Mouse (Mus musculus): ENCODE measurements around the gene Nagk. TPM values are rescaled to one million over a fixed set of nuclear protein-coding genes. Genes with fewer than 3 reads are reported as not detected.
"Not testable (repeated sequence)": the region's sequence is repeated elsewhere in the genome, so short reads cannot be mapped to it uniquely, and the experiment has no call there.

Nagk gene
- polyA plus RNA-seq, 1 experiment from 2014 or later, result 90.4 TPM

DNA sequence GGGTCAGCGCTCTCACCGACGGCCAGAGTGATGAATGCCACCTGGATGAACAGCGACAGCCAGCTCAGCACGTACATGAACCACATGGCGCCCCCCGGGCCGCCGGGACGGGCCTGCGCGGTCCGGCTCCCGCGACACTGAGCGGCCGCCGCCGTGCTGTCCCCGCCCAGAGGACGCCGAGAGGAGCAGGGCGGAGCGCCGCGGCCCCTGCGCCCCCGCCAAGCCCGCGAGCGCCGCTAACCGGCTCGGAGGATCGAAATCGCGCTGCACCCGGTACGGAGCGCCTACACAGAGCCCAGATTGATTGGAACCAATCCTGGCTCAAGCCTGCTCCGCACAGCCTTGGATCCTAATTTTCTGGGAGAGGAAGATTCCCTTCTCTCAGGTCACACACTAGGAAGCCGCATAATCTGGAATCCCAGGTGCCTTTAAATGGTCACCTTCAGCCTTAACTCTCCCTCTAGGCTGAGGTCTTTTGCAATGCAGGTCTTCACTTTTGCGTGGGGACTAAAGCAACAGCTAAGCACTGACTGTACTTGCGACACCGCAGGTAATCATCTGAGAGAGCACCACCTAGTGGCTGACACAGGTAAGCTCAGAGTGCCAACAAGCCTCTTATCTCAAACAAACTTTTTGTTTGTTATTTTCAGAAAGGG lies 19.0 kb upstream of the Nagk start, which contains the start of gene Tex261:
Gene Tex261 (minus strand): TSS at position 176 of the 656 bp plus-strand sequence.
- H3K27me3 ChIP-seq (replicated peaks), result no peaks in the 10 kb centered on the region
- peaks cover 11% of the 10 kb centered on the region for H3K4me1 ChIP-seq (replicated peaks)
- no peaks in the 10 kb centered on the region for H3K9me3 ChIP-seq
- H3K27ac ChIP-seq, result peak within 1 kb of the TSS; percentile 92
- H3K4me2 ChIP-seq (replicated peaks), result peak within 1 kb of the TSS; percentile 82
- ATAC-seq, result peak; percentile 95
- peak within 1 kb of the TSS; percentile 93 for H3K4me3 ChIP-seq (replicated peaks)
- peak within 1 kb of the TSS; percentile 98 for H3K9ac ChIP-seq
- peaks cover 6% of the 10 kb centered on the region; the same call in 1 of the 2 replicates for H3K36me3 ChIP-seq
- WGBS, result under 1% methylated on average over 45 of the region's 45 CpGs

DNA sequence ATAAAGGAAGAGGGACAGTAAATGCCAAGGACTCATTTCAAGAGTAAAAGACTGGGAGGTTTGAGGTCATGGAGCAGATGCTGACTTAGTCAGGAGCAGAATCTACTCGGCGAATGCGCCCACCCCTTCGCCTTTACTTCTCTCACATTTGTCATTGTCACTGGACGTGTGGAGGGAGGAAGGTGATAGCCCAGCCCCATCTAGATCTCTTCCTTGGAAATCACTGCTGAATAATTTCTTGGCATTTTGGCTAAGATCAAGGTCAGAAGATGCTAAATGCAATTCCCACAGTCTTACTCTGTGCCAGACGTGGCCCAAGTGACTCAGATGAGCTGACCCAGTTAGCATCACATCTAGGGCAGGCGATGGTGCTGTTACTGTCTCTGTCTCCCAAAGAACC lies 16.5 kb upstream of the Nagk start:
- Histone ChIP-seq H3K9ac (no peak overlapping the region), H3K36me3 (0 out of 2 replicates have a peak, but pooled peaks cover 2% of the 10 kb centered on the region), H3K4me3 (replicated peaks) (no peak overlapping the region), H3K4me2 (replicated peaks) (no peak overlapping the region), H3K4me1 (replicated peaks) (peaks cover 11% of the 10 kb centered on the region), H3K27me3 (replicated peaks) (no peaks in the 10 kb centered on the region), H3K27ac (no peak overlapping the region), H3K9me3 (no peaks in the 10 kb centered on the region)
- WGBS, result 86% methylated on average over 7 of the region's 7 CpGs
- no peak for ATAC-seq

GRCm38 (mm10) chr6:83779026-83779425 lies 15.8 kb upstream of the Nagk start:
- 11% methylated on average over 5 of the region's 5 CpGs for WGBS
- H3K4me1 ChIP-seq (replicated peaks), result peaks cover 9% of the 10 kb centered on the region
- no peak for ATAC-seq
- H3K36me3 ChIP-seq, result no peaks in the 10 kb centered on the region
- no peak overlapping the region for H3K4me2 ChIP-seq (replicated peaks)
- H3K9ac ChIP-seq, result no peak overlapping the region
- no peak overlapping the region for H3K4me3 ChIP-seq (replicated peaks)
- no peak overlapping the region for H3K27ac ChIP-seq
- no peaks in the 10 kb centered on the region for H3K9me3 ChIP-seq
- no peaks in the 10 kb centered on the region for H3K27me3 ChIP-seq (replicated peaks)

- H3K4me1 ChIP-seq (replicated peaks), result no peaks in the 10 kb centered on the region
- no peaks in the 10 kb centered on the region for H3K9me3 ChIP-seq
- 73% methylated on average over 3 of the region's 3 CpGs for WGBS
- no peaks in the 10 kb centered on the region for H3K27me3 ChIP-seq (replicated peaks)
- H3K4me3 ChIP-seq (replicated peaks), result no peak overlapping the region
- H3K4me2 ChIP-seq (replicated peaks), result no peak overlapping the region
- no peaks in the 10 kb centered on the region for H3K36me3 ChIP-seq
- H3K27ac ChIP-seq, result no peak overlapping the region
- ATAC-seq, result no peak
- H3K9ac ChIP-seq, result no peak overlapping the region
These were observed 8.4 kb upstream of the Nagk start for GRCm38 (mm10) chr6:83786426-83786825.

- Histone ChIP-seq H3K36me3 (no peaks in the 10 kb centered on the region), H3K9me3 (no peaks in the 10 kb centered on the region), H3K27ac (no peak overlapping the region), H3K4me3 (replicated peaks) (no peak overlapping the region), H3K4me1 (replicated peaks) (no peaks in the 10 kb centered on the region), H3K27me3 (replicated peaks) (no peaks in the 10 kb centered on the region), H3K9ac (no peak overlapping the region), H3K4me2 (replicated peaks) (no peak overlapping the region)
- no peak for ATAC-seq
- WGBS, result 78% methylated on average over 7 of the region's 7 CpGs
These were observed 6.2 kb upstream of the Nagk start for GRCm38 (mm10) chr6:83788554-83788953.

GRCm38 (mm10) chr6:83790533-83790932 lies 4.2 kb upstream of the Nagk start:
- H3K4me1 ChIP-seq (replicated peaks); H3K36me3 ChIP-seq; H3K9me3 ChIP-seq; H3K27me3 ChIP-seq (replicated peaks); ATAC-seq; H3K9ac ChIP-seq; H3K4me2 ChIP-seq (replicated peaks); H3K27ac ChIP-seq; H3K4me3 ChIP-seq (replicated peaks): not testable (repeated sequence)
- 79% methylated on average over 5 of the region's 5 CpGs for WGBS

DNA sequence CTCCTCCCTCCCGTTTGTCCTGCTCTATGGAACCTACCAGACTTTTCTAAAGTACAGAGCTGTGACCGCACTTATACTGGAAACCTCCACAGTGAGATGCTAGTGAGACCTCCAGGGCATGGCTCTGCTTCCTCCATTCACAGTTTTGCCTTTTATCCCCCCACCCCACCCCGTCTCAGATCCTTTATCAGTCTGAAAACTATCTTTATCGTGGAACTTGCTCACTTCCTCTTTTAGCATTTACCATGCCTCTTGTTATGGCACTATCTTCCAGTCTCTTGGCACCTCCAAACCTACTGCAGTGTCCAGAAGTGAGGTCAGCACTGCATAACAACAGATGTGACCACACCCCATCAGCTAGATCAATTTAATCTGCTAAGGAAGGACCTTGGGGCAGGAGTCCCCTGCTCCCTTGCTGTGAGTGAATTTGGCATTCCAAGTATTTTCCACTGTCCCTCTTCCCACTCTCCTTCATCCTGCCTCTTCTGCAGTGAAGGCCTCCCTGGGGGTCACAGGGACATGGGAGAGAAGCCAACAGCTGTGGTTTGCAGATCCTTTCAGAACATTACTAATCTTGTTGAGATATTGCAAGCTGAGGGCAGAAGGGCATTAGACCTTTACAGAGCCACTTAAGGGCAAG lies 3.4 kb upstream of the Nagk start:
- ATAC-seq, result no peak
- Histone ChIP-seq H3K9ac (no peak overlapping the region), H3K27ac (no peak overlapping the region), H3K9me3 (no peaks in the 10 kb centered on the region), H3K4me1 (replicated peaks) (peaks cover 4% of the 10 kb centered on the region), H3K36me3 (no peaks in the 10 kb centered on the region), H3K4me3 (replicated peaks) (no peak overlapping the region), H3K27me3 (replicated peaks) (no peaks in the 10 kb centered on the region), H3K4me2 (replicated peaks) (no peak overlapping the region)
- WGBS, result 55% methylated on average over 4 of the region's 4 CpGs

- Histone ChIP-seq H3K9me3 (no peaks in the 10 kb centered on the region), H3K4me3 (replicated peaks) (peak overlapping the region; percentile 82), H3K4me1 (replicated peaks) (peaks cover 9% of the 10 kb centered on the region), H3K9ac (peak overlapping the region; percentile 83), H3K27me3 (replicated peaks) (no peaks in the 10 kb centered on the region), H3K27ac (peak overlapping the region; percentile 97), H3K36me3 (peaks cover 5% of the 10 kb centered on the region), H3K4me2 (replicated peaks) (peak overlapping the region; percentile 92)
- WGBS, result 5% methylated on average over 13 of the region's 13 CpGs
- ATAC-seq, result peak; percentile 59
These were observed 714 bp downstream of the Nagk start for GRCm38 (mm10) chr6:83795492-83795900.

- Histone ChIP-seq H3K27me3 (replicated peaks) (no peaks in the 10 kb centered on the region), H3K27ac (no peak overlapping the region), H3K9ac (no peak overlapping the region), H3K4me1 (replicated peaks) (peaks cover 9% of the 10 kb centered on the region), H3K4me3 (replicated peaks) (no peak overlapping the region), H3K4me2 (replicated peaks) (peak overlapping the region; percentile 14; the same call in 1 of the 2 replicates), H3K9me3 (no peaks in the 10 kb centered on the region), H3K36me3 (peaks cover 14% of the 10 kb centered on the region)
- no peak for ATAC-seq
- 50% methylated on average over 3 of the region's 3 CpGs for WGBS
These were observed 1.9 kb downstream of the Nagk start for GRCm38 (mm10) chr6:83796686-83797085.

DNA sequence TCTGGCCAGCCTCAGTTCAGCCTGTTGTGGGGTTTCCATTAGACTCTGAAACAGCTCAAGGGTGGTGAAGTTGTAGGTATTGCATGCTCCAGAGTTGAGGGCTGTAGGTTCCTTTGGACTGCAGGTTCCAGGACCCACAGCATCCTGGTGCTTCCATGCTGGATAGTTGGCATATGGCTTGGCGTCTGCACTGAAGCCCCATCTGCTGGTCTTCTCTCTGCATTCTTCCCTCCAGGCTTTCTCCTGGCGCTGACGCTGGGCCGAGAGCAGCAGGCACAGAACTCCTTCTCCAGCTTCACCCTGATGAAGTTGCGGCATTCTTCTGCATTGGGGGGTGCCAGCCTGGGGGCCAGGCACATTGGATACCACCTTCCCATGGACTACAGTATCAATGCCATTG lies 7.3 kb downstream of the Nagk start:
- no peaks in the 10 kb centered on the region for H3K9me3 ChIP-seq
- peaks cover 14% of the 10 kb centered on the region for H3K36me3 ChIP-seq
- H3K9ac ChIP-seq, result no peak overlapping the region
- H3K4me2 ChIP-seq (replicated peaks), result no peak overlapping the region
- no peak overlapping the region for H3K4me3 ChIP-seq (replicated peaks)
- no peak overlapping the region for H3K27ac ChIP-seq
- 0 out of 2 replicates have a peak, but pooled peaks cover 1% of the 10 kb centered on the region for H3K4me1 ChIP-seq (replicated peaks)
- WGBS, result 92% methylated on average over 5 of the region's 5 CpGs
- ATAC-seq, result no peak
- no peaks in the 10 kb centered on the region for H3K27me3 ChIP-seq (replicated peaks)

DNA sequence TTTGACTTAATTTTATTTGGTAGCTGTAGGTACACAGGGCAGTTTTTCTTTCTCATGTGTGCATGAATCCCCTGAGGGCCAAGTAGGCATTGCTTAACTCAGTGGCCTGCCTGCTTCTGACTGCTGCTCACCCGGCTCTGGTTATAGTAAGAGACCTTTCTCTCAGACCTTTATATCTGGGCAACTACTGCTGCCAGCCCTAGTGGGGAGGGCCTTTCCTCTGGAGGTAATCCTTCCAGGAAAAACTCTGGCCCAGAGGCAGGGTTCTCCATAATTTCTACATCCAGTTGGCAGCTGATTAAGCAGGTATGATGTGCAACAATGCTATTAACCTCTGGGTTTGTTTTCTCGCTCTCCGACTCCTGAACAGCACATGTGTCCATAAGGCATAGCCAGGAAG lies 8.1 kb downstream of the Nagk start:
- Histone ChIP-seq H3K27ac (no peak overlapping the region), H3K4me2 (replicated peaks) (no peak overlapping the region), H3K9ac (no peak overlapping the region), H3K4me3 (replicated peaks) (no peak overlapping the region), H3K4me1 (replicated peaks) (no peaks in the 10 kb centered on the region), H3K36me3 (peaks cover 19% of the 10 kb centered on the region), H3K9me3 (no peaks in the 10 kb centered on the region), H3K27me3 (replicated peaks) (no peaks in the 10 kb centered on the region)
- WGBS, result 91% methylated on average over 3 of the region's 3 CpGs
- ATAC-seq, result no peak

- WGBS, result 96% methylated on average over 3 of the region's 3 CpGs
- no peaks in the 10 kb centered on the region for H3K4me1 ChIP-seq (replicated peaks)
- H3K36me3 ChIP-seq, result peaks cover 7% of the 10 kb centered on the region
- no peak for ATAC-seq
- no peak overlapping the region for H3K27ac ChIP-seq
- H3K4me3 ChIP-seq (replicated peaks), result no peak overlapping the region
- H3K27me3 ChIP-seq (replicated peaks), result no peaks in the 10 kb centered on the region
- no peak overlapping the region for H3K4me2 ChIP-seq (replicated peaks)
- H3K9me3 ChIP-seq, result no peaks in the 10 kb centered on the region
- H3K9ac ChIP-seq, result no peak overlapping the region
These were observed 21.0 kb downstream of the Nagk start for GRCm38 (mm10) chr6:83815801-83816200.

DNA sequence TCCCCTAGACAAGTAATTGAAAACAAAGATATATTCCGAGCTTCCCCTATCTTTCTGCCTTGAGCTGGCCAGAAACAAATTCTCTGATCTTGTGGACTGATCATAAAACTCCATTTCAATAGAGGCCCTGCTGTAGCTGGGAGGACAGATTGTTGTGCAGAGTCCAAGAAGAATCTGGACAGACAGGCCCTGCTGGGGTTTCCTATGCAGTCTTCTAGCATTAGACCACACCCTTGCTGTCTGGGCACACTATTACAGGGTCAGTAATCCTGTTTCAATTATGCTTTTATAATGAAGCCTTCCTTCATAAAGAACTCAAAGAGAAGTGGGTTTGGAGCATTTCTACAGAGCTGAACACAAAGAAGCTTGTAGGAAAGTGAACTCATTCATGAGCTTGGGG lies 24.2 kb downstream of the Nagk start:
- H3K27ac ChIP-seq, result peak overlapping the region; percentile 58; the same call in 1 of the 2 replicates
- peak; percentile 94 for ATAC-seq
- H3K4me3 ChIP-seq (replicated peaks), result no peak overlapping the region
- no peaks in the 10 kb centered on the region for H3K9me3 ChIP-seq
- H3K36me3 ChIP-seq, result peaks cover under 1% of the 10 kb centered on the region
- WGBS, result 48% methylated on average over 1 of the region's 1 CpGs
- H3K27me3 ChIP-seq (replicated peaks), result no peaks in the 10 kb centered on the region
- H3K4me2 ChIP-seq (replicated peaks), result no peak overlapping the region
- H3K9ac ChIP-seq, result no peak overlapping the region
- 0 out of 2 replicates have a peak, but pooled peaks cover 2% of the 10 kb centered on the region for H3K4me1 ChIP-seq (replicated peaks)

Measured in intestine, embryonic 15.5 days (tissue).